Mouse (Mus musculus): ENCODE data around the gene Gm36210.

Gene Gm36210

GRCm38 (mm10) chr7:4922508-4922907, 16.2 kb upstream of the Gm36210 start:
- peak; percentile 74 for DNase-seq

- DNase-seq: no peak
Measured at GRCm38 (mm10) chr7:4921824-4922482, 15.6 kb upstream of the Gm36210 start, which contains the start of gene Nat14. Gene Nat14 (plus strand): TSS chr7:4922028.

- no peak for DNase-seq
Measured at GRCm38 (mm10) chr7:4920976-4921823, 14.9 kb upstream of the Gm36210 start.

- no peak for DNase-seq
Measured at GRCm38 (mm10) chr7:4920496-4920895, 14.2 kb upstream of the Gm36210 start.

GRCm38 (mm10) chr7:4919971-4920370, 13.7 kb upstream of the Gm36210 start:
- no peak for DNase-seq

GRCm38 (mm10) chr7:4919096-4919495, 12.8 kb upstream of the Gm36210 start:
- no peak for DNase-seq

- DNase-seq: no peak
Measured at GRCm38 (mm10) chr7:4918681-4919080, 12.4 kb upstream of the Gm36210 start.

- no peak for DNase-seq
Measured at GRCm38 (mm10) chr7:4917494-4917893, 11.2 kb upstream of the Gm36210 start.

- no peak for DNase-seq
Measured at GRCm38 (mm10) chr7:4915669-4916416, 9.5 kb upstream of the Gm36210 start.

- peak; percentile 97 for DNase-seq
Measured at GRCm38 (mm10) chr7:4915007-4915665, 8.8 kb upstream of the Gm36210 start, which contains the start of gene Zfp628. Gene Zfp628 (plus strand): TSS chr7:4915217.

GRCm38 (mm10) chr7:4912248-4912647, 5.9 kb upstream of the Gm36210 start:
- DNase-seq: no peak

- DNase-seq: peak; percentile 58
Measured at GRCm38 (mm10) chr7:4911561-4911960, 5.2 kb upstream of the Gm36210 start.

- no peak for DNase-seq
Measured at GRCm38 (mm10) chr7:4902404-4902803, 3.9 kb downstream of the Gm36210 start.

GRCm38 (mm10) chr7:4901171-4901570, 5.1 kb downstream of the Gm36210 start:
- DNase-seq: no peak

GRCm38 (mm10) chr7:4900523-4900851, 5.8 kb downstream of the Gm36210 start:
- DNase-seq: no peak

GRCm38 (mm10) chr7:4899649-4900522, 6.4 kb downstream of the Gm36210 start:
- DNase-seq: no peak

- DNase-seq: no peak
Measured at GRCm38 (mm10) chr7:4898851-4899648, 7.3 kb downstream of the Gm36210 start.

- DNase-seq: no peak
Measured at GRCm38 (mm10) chr7:4895186-4895585, 11.1 kb downstream of the Gm36210 start.

- DNase-seq: no peak
Measured at GRCm38 (mm10) chr7:4886680-4887079, 19.6 kb downstream of the Gm36210 start.

GRCm38 (mm10) chr7:4879036-4879435, 27.3 kb downstream of the Gm36210 start:
- DNase-seq: peak; percentile 72

- DNase-seq: peak; percentile 73
Measured at GRCm38 (mm10) chr7:4878186-4878585, 28.1 kb downstream of the Gm36210 start.
